Mouse (Mus musculus): ENCODE results near the gene Mrpl16.

The Mrpl16 gene

GRCm38 (mm10) chr19:11807251-11807650 lies 37.1 kb downstream of the Mrpl16 start:
- DNase-seq, result no peak

DNA sequence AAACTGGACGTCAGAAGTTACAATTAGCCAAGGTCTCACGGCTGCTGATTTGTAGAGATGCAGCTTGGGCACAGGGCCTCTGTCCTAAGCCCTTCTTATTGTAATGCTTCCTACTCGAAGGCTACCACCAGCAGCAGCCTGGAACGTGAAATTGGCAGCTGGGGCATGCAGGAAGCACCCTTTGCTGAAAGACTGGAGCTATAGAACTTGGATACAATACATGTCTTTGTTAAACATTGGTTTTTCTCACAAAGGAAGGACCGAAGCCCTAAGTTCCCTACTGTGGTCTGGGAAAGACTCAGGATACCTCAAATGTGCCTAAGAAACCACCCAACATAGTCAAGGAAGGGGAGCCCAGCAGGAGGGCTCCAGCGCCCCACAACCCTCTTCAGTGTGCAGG lies 37.6 kb downstream of the Mrpl16 start:
- DNase-seq, result no peak

GRCm38 (mm10) chr19:11808452-11808851 lies 38.3 kb downstream of the Mrpl16 start:
- no peak for DNase-seq

- DNase-seq, result no peak
Observed at GRCm38 (mm10) chr19:11810003-11810758, 40.0 kb downstream of the Mrpl16 start.

GRCm38 (mm10) chr19:11810856-11811255 lies 40.7 kb downstream of the Mrpl16 start:
- DNase-seq, result peak; percentile 24

DNA sequence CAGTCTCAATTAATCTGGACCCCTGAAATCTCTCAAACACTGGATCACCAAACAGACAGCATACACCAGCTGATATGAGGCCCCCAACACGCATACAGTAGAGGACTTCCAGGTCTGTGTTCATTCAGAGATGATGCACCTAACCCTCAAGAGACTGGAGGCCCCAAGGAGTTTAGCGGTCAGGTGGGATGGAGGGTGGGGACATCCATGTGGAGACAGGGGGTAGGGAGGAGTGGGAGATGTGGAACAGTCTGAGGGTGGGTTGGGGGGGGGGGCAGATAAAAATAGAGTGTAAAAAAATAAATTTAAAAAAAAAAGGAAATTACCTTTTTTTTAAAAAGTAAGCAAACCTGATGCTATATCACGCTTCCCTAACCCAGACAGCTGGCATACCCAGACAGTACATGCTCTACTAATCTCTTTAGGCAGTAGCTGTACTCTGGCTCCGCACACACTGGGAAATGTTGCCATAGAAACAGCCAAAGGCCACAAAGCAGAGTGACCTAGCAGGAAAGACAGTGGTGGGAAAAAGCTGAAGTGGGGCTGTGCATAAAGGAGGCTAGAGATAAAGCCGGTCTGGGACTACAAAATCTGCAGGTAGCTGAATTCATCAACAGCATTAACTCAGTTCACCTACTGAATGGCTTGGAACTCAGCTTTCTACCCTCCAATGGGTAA lies 41.6 kb downstream of the Mrpl16 start:
- DNase-seq, result peak; percentile 11

DNA sequence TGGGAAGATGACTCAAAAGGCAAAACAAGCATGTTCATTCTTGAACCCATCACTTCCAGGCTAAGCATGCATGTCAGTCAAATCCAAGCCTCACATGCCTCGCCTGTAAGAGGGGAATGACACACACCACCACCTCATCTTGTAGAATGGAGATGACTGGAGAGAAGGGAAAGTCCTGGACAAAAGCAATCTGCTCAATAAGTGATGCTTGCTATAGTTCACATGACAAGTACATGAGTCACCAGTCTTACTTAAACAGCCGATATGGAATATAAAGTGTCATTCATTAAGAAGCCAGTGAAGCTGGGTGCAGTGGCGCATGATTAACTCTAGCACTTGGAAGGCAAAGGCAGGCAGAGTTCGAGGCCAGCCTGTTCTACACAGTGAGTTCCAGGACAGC lies 42.9 kb downstream of the Mrpl16 start:
- DNase-seq, result no peak

DNA sequence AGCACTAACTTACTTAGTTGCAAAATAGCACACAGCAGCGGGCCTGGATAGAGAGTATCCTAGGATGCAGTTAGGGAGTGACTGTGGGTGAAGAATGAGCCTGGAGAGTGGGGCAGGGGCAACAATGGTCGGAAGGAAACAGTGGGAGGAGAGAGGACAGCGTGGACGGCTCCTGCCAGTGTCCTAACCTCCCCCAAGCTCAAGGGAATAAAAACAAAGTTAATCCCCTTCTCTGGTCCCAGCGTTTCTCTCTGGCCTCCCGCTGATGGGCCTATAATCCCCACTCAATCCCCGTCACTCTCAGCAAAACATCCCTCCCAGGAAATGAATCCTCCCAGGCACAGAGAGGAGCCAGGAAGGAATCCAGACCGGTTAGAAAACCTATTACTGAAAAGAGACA lies 43.5 kb downstream of the Mrpl16 start:
- DNase-seq, result peak; percentile 11

DNA sequence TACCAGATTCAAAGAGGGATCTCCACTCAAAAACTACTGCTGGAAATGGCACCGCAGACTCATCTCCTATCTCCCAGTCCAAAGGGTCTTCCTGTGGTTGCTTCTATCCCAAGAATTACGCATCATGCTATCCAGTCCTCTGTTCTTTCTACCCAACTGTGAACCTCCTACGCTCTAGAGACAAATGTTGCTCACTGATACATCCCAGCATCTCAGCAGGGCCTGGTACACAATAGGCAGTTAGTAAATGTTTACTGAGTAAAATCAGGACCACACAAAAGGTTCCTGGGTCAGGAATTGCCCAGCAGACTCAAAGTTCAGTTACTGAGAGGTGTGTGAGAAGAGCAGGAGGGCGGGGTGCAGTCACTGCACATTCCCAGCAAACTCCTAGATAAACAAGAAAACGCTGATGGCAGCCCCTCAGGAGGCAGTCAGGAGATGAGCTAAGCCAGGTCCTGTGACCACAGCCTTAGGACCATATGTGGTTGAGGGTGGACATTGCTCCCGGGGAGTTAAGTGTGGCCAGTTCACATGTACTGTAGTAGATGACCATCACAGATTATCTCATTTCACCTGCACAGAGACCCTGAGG lies 44.6 kb downstream of the Mrpl16 start:
- DNase-seq, result peak; percentile 62

GRCm38 (mm10) chr19:11816706-11817105 lies 46.5 kb downstream of the Mrpl16 start:
- DNase-seq, result peak; percentile 16

DNA sequence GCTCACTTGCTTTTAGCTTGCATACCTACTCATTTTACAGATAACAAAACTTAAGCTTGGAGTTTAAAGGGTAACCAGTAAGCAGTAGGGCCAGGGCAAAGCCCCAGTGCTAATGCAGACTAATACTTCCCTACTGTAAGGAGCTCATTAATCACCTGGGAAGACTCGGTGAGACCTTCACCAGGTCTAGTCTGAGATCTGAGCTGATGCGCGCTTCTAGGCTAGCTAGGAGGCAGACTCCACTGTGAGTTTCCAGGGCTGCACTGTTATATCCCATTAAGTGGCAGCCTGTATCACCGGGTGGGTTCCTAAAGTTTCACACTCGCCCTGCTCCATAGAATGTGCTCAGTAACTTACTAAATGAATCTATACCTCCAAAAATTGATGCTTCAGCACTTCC lies 47.4 kb downstream of the Mrpl16 start:
- peak; percentile 10 for DNase-seq

GRCm38 (mm10) chr19:11818199-11819142 lies 48.3 kb downstream of the Mrpl16 start:
- peak; percentile 83 for DNase-seq

DNA sequence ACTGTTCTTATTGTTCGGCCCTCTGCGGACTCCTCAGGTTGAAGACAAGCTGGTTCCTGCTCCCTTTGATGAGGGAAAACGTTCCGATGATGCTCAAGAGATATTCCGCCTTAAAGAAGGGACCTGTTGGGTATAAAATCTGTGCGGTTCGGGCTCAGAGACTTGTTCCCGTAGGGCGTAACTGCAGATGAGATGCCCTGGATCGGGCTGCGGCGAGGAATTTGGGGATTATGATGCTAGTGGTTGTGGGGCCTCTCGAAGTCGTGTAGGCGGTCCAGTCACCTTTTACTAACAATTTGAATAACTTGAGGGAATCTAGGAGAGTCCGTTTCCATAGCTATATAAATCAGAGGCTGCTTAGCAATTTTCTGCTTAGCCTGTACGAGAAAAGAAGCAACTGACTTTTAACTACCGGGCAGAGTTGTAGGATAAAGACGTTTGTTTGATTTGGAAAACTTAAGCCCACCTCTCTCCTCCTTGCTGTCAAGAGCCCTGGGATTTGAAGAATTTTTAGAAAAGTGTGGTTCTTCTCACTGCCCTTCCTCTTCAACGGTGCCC lies 49.0 kb downstream of the Mrpl16 start, which contains the start of gene Stx3:
Stx3 (minus strand) TSS at position 261 of the 558 bp plus-strand sequence.
- no peak for DNase-seq

DNA sequence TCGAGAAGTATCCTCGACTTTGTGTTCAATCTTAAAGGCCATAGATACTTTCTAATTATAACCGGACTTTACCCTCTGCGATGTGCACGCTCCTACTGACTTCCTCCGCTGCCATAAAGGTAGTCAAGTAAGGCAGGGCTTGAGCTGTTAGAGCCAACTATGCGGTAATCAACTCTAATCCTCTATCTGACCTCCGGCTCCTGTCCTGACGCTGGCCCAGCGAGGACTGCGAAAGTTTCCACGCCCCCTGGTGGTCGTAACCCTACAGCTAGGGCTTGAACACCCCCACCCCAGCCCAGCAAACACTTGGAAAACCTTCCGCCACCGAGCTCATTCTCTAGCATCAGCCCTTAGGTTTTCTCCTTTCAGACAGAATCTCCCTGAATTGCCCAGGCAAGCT lies 49.6 kb downstream of the Mrpl16 start:
- peak; percentile 83 for DNase-seq

GRCm38 (mm10) chr19:11820211-11820610 lies 50.0 kb downstream of the Mrpl16 start:
- no peak for DNase-seq

- DNase-seq, result no peak
Observed at GRCm38 (mm10) chr19:11823346-11824065, 53.3 kb downstream of the Mrpl16 start.

Data from kidney, adult 18-20 months (tissue).